Mouse (Mus musculus) MEL (cell line): ENCODE measurements around the gene Rapgef6. TPM values are rescaled to one million over a fixed set of nuclear protein-coding genes. Genes with fewer than 3 reads are reported as not detected.
A peak's percentile ranks its signal among the peaks of the same experiment; 100 is the strongest.

Experiments used
- DNase-seq: peaks from one replicate; pipeline ENCODE4 v3.0.0; 2011; ENCODE audit warnings: low read depth, low spot score
- H3K27ac ChIP-seq: 2 replicates; pipeline ENCODE4 v1.5.1; 2012; ENCODE audit warnings: low read depth, mild to moderate bottlenecking, control low read depth, low read length, moderate library complexity; ENCODE audit not compliant: control insufficient read depth
- H3K27me3 ChIP-seq, 2 experiments: fragments of 150-350 bp in 1 of 2; sonication (generic) in 1 of 2; 2 replicates each; pipeline ENCODE4 v1.6.1; 2012; ENCODE audit warnings: low read length in 2 of 2, mild to moderate bottlenecking in 2 of 2, improper control_type of control experiment in 1 of 2, moderate library complexity in 1 of 2; ENCODE audit not compliant: insufficient read depth in 2 of 2, control insufficient read depth in 1 of 2
- H3K36me3 ChIP-seq, 2 experiments: 2 replicates each; pipeline ENCODE4 v1.6.1; 2012 to 2014; ENCODE audit warnings: low read length in 2 of 2, improper control_type of control experiment in 1 of 2, inconsistent platforms in 1 of 2, mild to moderate bottlenecking in 1 of 2; ENCODE audit not compliant: insufficient read depth in 2 of 2, control insufficient read depth in 1 of 2
- H3K4me1 ChIP-seq, 2 experiments: fragments of 150-350 bp in 1 of 2; sonication (generic) in 1 of 2; 2 replicates each; pipeline ENCODE4 v1.6.1; 2012; ENCODE audit warnings: low read length in 2 of 2, improper control_type of control experiment in 1 of 2, mild to moderate bottlenecking in 1 of 2; ENCODE audit not compliant: insufficient read depth in 2 of 2, control insufficient read depth in 1 of 2
- H3K4me3 ChIP-seq, 2 experiments: fragments of 150-350 bp in 1 of 2; sonication (generic) in 1 of 2; 2 replicates each; pipeline ENCODE4 v1.5.1; 2012; ENCODE audit warnings: low read depth in 2 of 2, low read length in 2 of 2, mild to moderate bottlenecking in 2 of 2, moderate library complexity in 2 of 2, control low read depth in 1 of 2, improper control_type of control experiment in 1 of 2; ENCODE audit not compliant: control insufficient read depth in 1 of 2, insufficient read depth in 1 of 2
- H3K79me2 ChIP-seq: 2 replicates; pipeline ENCODE4 v1.6.1; 2012; ENCODE audit warnings: mild to moderate bottlenecking, low read length, moderate library complexity; ENCODE audit not compliant: control insufficient read depth, poor library complexity, insufficient read depth
- H3K9ac ChIP-seq: 2 replicates; pipeline ENCODE4 v1.6.1; 2012; ENCODE audit warnings: low read depth, mild to moderate bottlenecking, control low read depth, low read length, moderate library complexity; ENCODE audit not compliant: control insufficient read depth, poor library complexity, severe bottlenecking
- H3K9me3 ChIP-seq: fragments of 150-350 bp; sonication (generic); replicated peaks from 2 replicates; pipeline ENCODE4 v1.6.1; 2012; ENCODE audit warnings: mild to moderate bottlenecking, low read length, improper control_type of control experiment, moderate library complexity; ENCODE audit not compliant: insufficient read depth
- BHLHE40 ChIP-seq: IDR thresholded peaks from 2 replicates; pipeline ENCODE4 v1.6.1; 2012; ENCODE audit warnings: low read depth, mild to moderate bottlenecking, inconsistent platforms, low read length, improper control_type of control experiment, borderline replicate concordance
- CTCF ChIP-seq, 3 experiments: IDR thresholded peaks in 2 of 3; conservative IDR thresholded peaks in 1 of 3; 2 replicates each; pipeline ENCODE4 v1.5.1; 2011 to 2012; ENCODE audit warnings: low read length in 3 of 3, low read depth in 2 of 3, mild to moderate bottlenecking in 2 of 3, improper control_type of control experiment in 1 of 3, inconsistent platforms in 1 of 3, mixed read lengths in 1 of 3, moderate library complexity in 1 of 3; ENCODE audit not compliant: control insufficient read depth in 1 of 3, insufficient read depth in 1 of 3, poor library complexity in 1 of 3, severe bottlenecking in 1 of 3
- E2F4 ChIP-seq: IDR thresholded peaks from 2 replicates; pipeline ENCODE4 v1.6.1; 2011; ENCODE audit warnings: low read depth, low read length, improper control_type of control experiment, borderline replicate concordance
- ELF1 ChIP-seq: IDR thresholded peaks from 2 replicates; pipeline ENCODE4 v1.6.1; 2014; ENCODE audit warnings: low read depth, mild to moderate bottlenecking, inconsistent platforms, low read length, improper control_type of control experiment, moderate library complexity
- EP300 ChIP-seq, 2 experiments: IDR thresholded peaks; 2 replicates each; pipeline ENCODE4 v1.6.1; 2011; ENCODE audit warnings: improper control_type of control experiment in 2 of 2, low read length in 2 of 2, low read depth in 1 of 2, mild to moderate bottlenecking in 1 of 2
- KAT2A ChIP-seq: conservative IDR thresholded peaks from 2 replicates; pipeline ENCODE4 v1.6.1; 2012; ENCODE audit warnings: low read depth, low read length, improper control_type of control experiment, inconsistent platforms
- MAZ ChIP-seq: IDR thresholded peaks from 2 replicates; pipeline ENCODE4 v1.6.1; 2012; ENCODE audit warnings: low read depth, mild to moderate bottlenecking, inconsistent platforms, low read length, improper control_type of control experiment
- MEF2A ChIP-seq: IDR thresholded peaks from 2 replicates; pipeline ENCODE4 v1.6.1; 2014; ENCODE audit warnings: low read depth, mild to moderate bottlenecking, inconsistent platforms, low read length, improper control_type of control experiment; ENCODE audit not compliant: poor library complexity, insufficient replicate concordance, severe bottlenecking; ENCODE audit errors: extremely low read depth
- MXI1 ChIP-seq: IDR thresholded peaks from 2 replicates; pipeline ENCODE4 v1.6.1; 2011; ENCODE audit warnings: mild to moderate bottlenecking, low read depth, low read length, improper control_type of control experiment
- MYC ChIP-seq: IDR thresholded peaks from 2 replicates; pipeline ENCODE4 v1.6.1; 2011; ENCODE audit warnings: low read depth, mild to moderate bottlenecking, low read length, improper control_type of control experiment, moderate library complexity
- NELFE ChIP-seq: IDR thresholded peaks from 2 replicates; pipeline ENCODE4 v1.6.1; 2011; ENCODE audit warnings: low read depth, low read length, improper control_type of control experiment
- NRF1 ChIP-seq: IDR thresholded peaks from 2 replicates; pipeline ENCODE4 v1.6.1; 2014; ENCODE audit warnings: low read depth, mild to moderate bottlenecking, inconsistent platforms, low read length, improper control_type of control experiment, moderate library complexity; ENCODE audit not compliant: poor library complexity, insufficient read depth, severe bottlenecking
- POLR2A ChIP-seq, 2 experiments: IDR thresholded peaks; 2 replicates each; pipeline ENCODE4 v1.6.1; 2011 to 2012; ENCODE audit warnings: low read length in 2 of 2, mild to moderate bottlenecking in 2 of 2, control low read depth in 1 of 2, improper control_type of control experiment in 1 of 2, low read depth in 1 of 2, moderate library complexity in 1 of 2; ENCODE audit not compliant: control insufficient read depth in 1 of 2, insufficient read depth in 1 of 2, poor library complexity in 1 of 2
- POLR2AphosphoS2 ChIP-seq: IDR thresholded peaks from 2 replicates; pipeline ENCODE4 v1.6.1; 2011; ENCODE audit warnings: low read length, improper control_type of control experiment
- RAD21 ChIP-seq: IDR thresholded peaks from 2 replicates; pipeline ENCODE4 v1.6.1; 2011; ENCODE audit warnings: mild to moderate bottlenecking, low read depth, low read length, improper control_type of control experiment
- SIN3A ChIP-seq: IDR thresholded peaks from 2 replicates; pipeline ENCODE4 v1.6.1; 2012; ENCODE audit warnings: low read length, improper control_type of control experiment, inconsistent platforms
- SMC3 ChIP-seq: IDR thresholded peaks from 2 replicates; pipeline ENCODE4 v1.6.1; 2011; ENCODE audit warnings: low read depth, low read length, improper control_type of control experiment
- TCF12 ChIP-seq: IDR thresholded peaks from 2 replicates; pipeline ENCODE4 v1.6.1; 2014; ENCODE audit warnings: low read depth, mild to moderate bottlenecking, inconsistent platforms, low read length, improper control_type of control experiment, moderate library complexity
- UBTF ChIP-seq: IDR thresholded peaks from 2 replicates; pipeline ENCODE4 v1.6.1; 2012; ENCODE audit warnings: low read depth, mild to moderate bottlenecking, inconsistent platforms, low read length, improper control_type of control experiment, moderate library complexity, borderline replicate concordance; ENCODE audit not compliant: insufficient read depth
- USF1 ChIP-seq: IDR thresholded peaks from 2 replicates; pipeline ENCODE4 v1.6.1; 2014; ENCODE audit warnings: low read depth, mild to moderate bottlenecking, inconsistent platforms, low read length, improper control_type of control experiment, moderate library complexity
- USF2 ChIP-seq, 2 experiments: IDR thresholded peaks; 2 replicates each; pipeline ENCODE4 v1.6.1; 2011 to 2012; ENCODE audit warnings: improper control_type of control experiment in 2 of 2, low read length in 2 of 2, borderline replicate concordance in 1 of 2, inconsistent platforms in 1 of 2, low read depth in 1 of 2, mild to moderate bottlenecking in 1 of 2; ENCODE audit not compliant: insufficient read depth in 1 of 2
- ZC3H11A ChIP-seq: IDR thresholded peaks from 2 replicates; pipeline ENCODE4 v1.6.1; 2012; ENCODE audit warnings: low read depth, mild to moderate bottlenecking, inconsistent platforms, low read length, improper control_type of control experiment
- ZKSCAN1 ChIP-seq: IDR thresholded peaks from 2 replicates; pipeline ENCODE4 v1.6.1; 2012; ENCODE audit warnings: low read depth, mild to moderate bottlenecking, inconsistent platforms, low read length, improper control_type of control experiment, moderate library complexity
- ZNF384 ChIP-seq: IDR thresholded peaks from 2 replicates; pipeline ENCODE4 v1.6.1; 2012; ENCODE audit warnings: low read depth, mild to moderate bottlenecking, inconsistent platforms, low read length, improper control_type of control experiment
- polyA plus RNA-seq, 2 experiments: library from polyadenylated mRNA; stranded (reverse) in 1 of 2; unstranded in 1 of 2; fragments of >175 nt in 1 of 2; fragments of >200 nt in 1 of 2; gene quantifications; 2 replicates each; pipeline versions ENCODE4 v1.2.1 to v1.2.4; 2012; ENCODE audit warnings: low replicate concordance in 2 of 2, low read depth in 1 of 2; ENCODE audit not compliant: insufficient read length in 2 of 2, insufficient read depth in 1 of 2, missing spikeins in 1 of 2
- total RNA-seq: library from RNA; depleted of rRNA; stranded (reverse); fragments of 300-350 nt; gene quantifications from 2 replicates; pipeline ENCODE4 v1.2.3, GENCODE M21; 2012

Gene Rapgef6
- total and polyA plus RNA-seq, 3 experiments: 21.1 to 31.8 TPM; not detected in 1

- H3K27me3 ChIP-seq: no peaks in the 10 kb centered on the region
- peaks cover 4 to 6% of the 10 kb centered on the region in 2 experiments; a peak in 2 of 4 replicates for H3K4me1 ChIP-seq
- no peak overlapping the region for H3K4me3 ChIP-seq
- H3K9me3 ChIP-seq: no peaks in the 10 kb centered on the region
- H3K9ac ChIP-seq: no peak overlapping the region
- no peaks in the 10 kb centered on the region for H3K79me2 ChIP-seq
- H3K36me3 ChIP-seq: peaks cover 0 to 4% of the 10 kb centered on the region in 2 experiments; a peak in 2 of 4 replicates
- no peak for TF ChIP-seq MEF2A
- TF ChIP-seq ZC3H11A: peak; percentile 99
- no peak; the same call in 1 of the 2 replicates for TF ChIP-seq MYC
- TF ChIP-seq CTCF (IDR thresholded peaks at IDR 0.05 in 2 of 3, conservative IDR thresholded peaks at IDR 0.05 in 1 of 3; ENCODE audit: control insufficient read depth in 1 of 3, insufficient read depth in 1 of 3, low read depth in 2 of 3, low read length in 3 of 3, poor library complexity in 1 of 3, severe bottlenecking in 1 of 3): peak; percentile 46 to 90 (median 72)
- peak; percentile 93 for TF ChIP-seq RAD21
- TF ChIP-seq SIN3A: peak; percentile 50; the same call in 1 of the 2 replicates
- no peak for TF ChIP-seq BHLHE40
- 0 out of 2 replicates have a peak, but pooled peaks have one; percentile 42 for TF ChIP-seq MAZ
- TF ChIP-seq MXI1: peak; percentile 54
- no peak for TF ChIP-seq POLR2AphosphoS2
- TF ChIP-seq ZKSCAN1: no peak
- TF ChIP-seq SMC3: peak; percentile 97
- TF ChIP-seq EP300 (IDR thresholded peaks at IDR 0.05; ENCODE audit: low read depth in 1 of 2, low read length in 2 of 2): no peak
- TF ChIP-seq ZNF384: peak; percentile 38
- TF ChIP-seq KAT2A: no peak
- DNase-seq: peak; percentile 91
- H3K27ac ChIP-seq: no peak overlapping the region
These were observed 180.7 kb downstream of the Rapgef6 start for GRCm38 (mm10) chr11:54703306-54703705.

DNA sequence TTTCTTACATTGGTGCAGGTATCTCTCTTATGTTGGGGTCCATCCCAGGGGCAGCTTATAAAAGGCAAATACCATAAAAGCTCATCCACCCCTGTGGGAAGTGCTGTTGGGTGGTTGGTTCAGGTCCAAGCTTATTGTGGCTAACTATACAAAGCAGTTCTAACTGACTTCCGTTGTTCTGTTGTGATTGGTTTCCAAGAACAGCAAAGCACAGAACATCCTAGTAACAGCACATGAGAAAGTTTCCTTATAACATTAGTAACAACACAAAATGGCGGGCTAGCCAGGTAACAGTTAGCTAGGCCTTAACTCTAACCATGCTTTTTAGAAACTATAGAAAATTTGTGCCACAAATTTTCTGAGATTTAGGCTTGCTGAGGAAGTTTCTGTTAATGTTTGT is 185.5 kb downstream of the Rapgef6 start:
- TF ChIP-seq POLR2A (IDR thresholded peaks at IDR 0.05; ENCODE audit: control insufficient read depth in 1 of 2, insufficient read depth in 1 of 2, low read depth in 1 of 2, low read length in 2 of 2, poor library complexity in 1 of 2): no peak
- no peak for TF ChIP-seq SMC3
- TF ChIP-seq USF1: no peak
- no peak for TF ChIP-seq ELF1
- TF ChIP-seq TCF12: no peak
- no peak for TF ChIP-seq SIN3A
- no peak for TF ChIP-seq EP300 (IDR thresholded peaks at IDR 0.05; ENCODE audit: low read depth in 1 of 2, low read length in 2 of 2)
- TF ChIP-seq NRF1: no peak
- no peak for TF ChIP-seq UBTF
- no peak for TF ChIP-seq E2F4
- TF ChIP-seq NELFE: no peak
- no peak for TF ChIP-seq MXI1
- no peak for TF ChIP-seq USF2 (IDR thresholded peaks at IDR 0.05; ENCODE audit: borderline replicate concordance in 1 of 2, insufficient read depth in 1 of 2, low read depth in 1 of 2, low read length in 2 of 2)
- Histone ChIP-seq H3K27ac (no peak overlapping the region), H3K9me3 (no peaks in the 10 kb centered on the region), H3K36me3 (peaks cover 0 to 17% of the 10 kb centered on the region in 2 experiments; a peak in 2 of 4 replicates), H3K4me1 (peaks cover 10 to 23% of the 10 kb centered on the region in 2 experiments; a peak in 3 of 4 replicates), H3K9ac (no peak overlapping the region), H3K79me2 (no peaks in the 10 kb centered on the region), H3K27me3 (no peaks in the 10 kb centered on the region), H3K4me3 (no peak overlapping the region)
- DNase-seq: no peak
